Mouse (Mus musculus) thymus, postnatal 10 days (tissue): ENCODE data around the gene Clptm1.
"Not testable (repeated sequence)": the region's sequence is repeated elsewhere in the genome, so short reads cannot be mapped to it uniquely, and the experiment has no call there.

ENCODE experiments used
- DNase-seq, 2 experiments: peaks; one replicate each; pipeline ENCODE4 v3.0.0; 2021; ENCODE audit warnings: low spot score in 2 of 2

The Clptm1 gene

GRCm38 (mm10) chr7:19609641-19610332, 55.0 kb downstream of the Clptm1 start:
- DNase-seq = no peak

GRCm38 (mm10) chr7:19607291-19607690, 57.5 kb downstream of the Clptm1 start:
- no peak for DNase-seq

- DNase-seq = not testable (repeated sequence)
Measured at GRCm38 (mm10) chr7:19604606-19605214, 60.1 kb downstream of the Clptm1 start.

- DNase-seq = peak; percentile 95 to 97
Measured at GRCm38 (mm10) chr7:19603849-19604605, 60.8 kb downstream of the Clptm1 start, which contains the start of gene Clasrp. Gene Clasrp, minus strand, starts transcription at chr7:19604486.

GRCm38 (mm10) chr7:19603055-19603454, 61.8 kb downstream of the Clptm1 start:
- DNase-seq = no peak

- DNase-seq = no peak
Measured at GRCm38 (mm10) chr7:19600562-19600961, 64.3 kb downstream of the Clptm1 start.

- DNase-seq = no peak
Measured at GRCm38 (mm10) chr7:19593061-19593730, 71.6 kb downstream of the Clptm1 start.

GRCm38 (mm10) chr7:19589917-19590316, 74.9 kb downstream of the Clptm1 start:
- DNase-seq = peak; percentile 45 to 84

- peak in 1 of 2 experiments; percentile 59 for DNase-seq
Measured at GRCm38 (mm10) chr7:19589207-19589606, 75.6 kb downstream of the Clptm1 start.

GRCm38 (mm10) chr7:19586269-19586668, 78.6 kb downstream of the Clptm1 start:
- no peak for DNase-seq
